ENCODE assay signal across 9 mouse cellular contexts in genomic region chr6:39543769-39544420, GRCm38 (mm10). TPM values are rescaled to one million over a fixed set of nuclear protein-coding genes. Genes with fewer than 3 reads are reported as not detected.
DNase-seq lines count a peak whose midpoint lies in the region; ATAC-seq and TF ChIP-seq lines count a peak whose summit lies in the region.
"Had no signal": no experiment of that assay in that cellular context is flagged by ENCODE, and none has a peak within 500 bp of the region (broad histone marks: within the 10 kb centered on the region; RNA-seq: fewer than 3 reads in every experiment).

No protein-coding gene starts in this region.

- peaks cover 46% of the 10 kb centered on the region for H3K4me1 ChIP-seq in forebrain, embryonic 15.5 days
- H3K4me1 ChIP-seq in neural tube, embryonic 14.5 days (ENCODE audit: control insufficient read depth, insufficient read depth, low read length), result peaks cover 35% of the 10 kb centered on the region

- no peak overlapping the region for H3K4me2 ChIP-seq in forebrain, embryonic 15.5 days (replicated peaks)
- no peak overlapping the region for H3K4me2 ChIP-seq in neural tube, embryonic 14.5 days (ENCODE audit: low read depth, low read length)

- 32% methylated on average over 15 of the region's 15 CpGs for WGBS in forebrain, embryonic 15.5 days
- 23% methylated on average over 15 of the region's 15 CpGs for WGBS in neural tube, embryonic 14.5 days

- no peak overlapping the region for H3K9ac ChIP-seq in forebrain, embryonic 15.5 days (replicated peaks)
- no peak overlapping the region; the same call in 1 of the 2 replicates for H3K9ac ChIP-seq in neural tube, embryonic 14.5 days (replicated peaks; ENCODE audit: low read depth, low read length)

- ATAC-seq in forebrain, embryonic 15.5 days (replicated peaks), result peak; percentile 9; the same call in 1 of the 2 replicates
- no peak for ATAC-seq in neural tube, embryonic 14.5 days (ENCODE audit: low read depth)

- H3K27ac ChIP-seq in layer of hippocampus, adult 2 months, result peak overlapping the region; percentile 78
- peak overlapping the region; percentile 67 for H3K27ac ChIP-seq in forebrain, embryonic 15.5 days (replicated peaks)
- H3K27ac ChIP-seq in neural tube, embryonic 14.5 days (ENCODE audit: low read depth, low read length), result peak overlapping the region; percentile 71

- DNase-seq in layer of hippocampus, adult 2 months (ENCODE audit: low spot score in 2 of 2), result no peak
- DNase-seq in layer of hippocampus, adult 18-20 months (ENCODE audit: low spot score in 2 of 2), result no peak
- peak; percentile 27 to 67 for DNase-seq in kidney, postnatal 25 days
- DNase-seq in left cerebral cortex, adult 9 months (ENCODE audit: low spot score in 2 of 2), result no peak
- no peak for DNase-seq in testis, postnatal 10 days (ENCODE audit: low spot score)
- no peak for DNase-seq in layer of hippocampus, postnatal 14 days (ENCODE audit: low spot score in 2 of 2)

- H3K27me3 ChIP-seq in forebrain, embryonic 15.5 days, result no peaks in the 10 kb centered on the region
- H3K27me3 ChIP-seq in neural tube, embryonic 14.5 days (ENCODE audit: control insufficient read depth, insufficient read depth, low read length), result no peaks in the 10 kb centered on the region

- no peak for TF ChIP-seq CTCF in layer of hippocampus, adult 2 months (conservative IDR thresholded peaks at IDR 0.05)

- no peaks in the 10 kb centered on the region for H3K9me3 ChIP-seq in forebrain, embryonic 15.5 days
- H3K9me3 ChIP-seq in neural tube, embryonic 14.5 days (ENCODE audit: control insufficient read depth, low read length), result no peaks in the 10 kb centered on the region
- H3K9me3 ChIP-seq: G1E had no signal

- no peak overlapping the region for H3K4me3 ChIP-seq in layer of hippocampus, adult 2 months
- no peak overlapping the region for H3K4me3 ChIP-seq in forebrain, embryonic 15.5 days
- no peak overlapping the region for H3K4me3 ChIP-seq in neural tube, embryonic 14.5 days (ENCODE audit: low read depth, low read length)

- no peaks in the 10 kb centered on the region for H3K36me3 ChIP-seq in forebrain, embryonic 15.5 days
- H3K36me3 ChIP-seq in neural tube, embryonic 14.5 days (ENCODE audit: control insufficient read depth, insufficient read depth, low read length), result no peaks in the 10 kb centered on the region
- H3K36me3 ChIP-seq: G1E had no signal

RNA-seq across cellular contexts. Expression of gene Dennd2a, which starts 13.8 kb away (rescaled TPM):
- 10 to 100 TPM; 37.0 to 38.2 TPM for total RNA-seq in layer of hippocampus, adult 2 months (2021)
- 10 to 100 TPM; 37.6 to 38.9 TPM for total RNA-seq in layer of hippocampus, adult 18-20 months (2021)
- polyA plus RNA-seq in forebrain, embryonic 15.5 days (2015; fragmentation: Nextera tagmentation; extraction: Ambion mirVana), result 14.2 and 14.6 TPM in 2 replicates
- 20.1 and 24.5 TPM in 2 replicates for polyA plus RNA-seq in neural tube, embryonic 14.5 days (2014; fragmentation: Nextera tagmentation; extraction: Ambion mirVana)
- 10 to 100 TPM; 30.0 to 35.7 TPM for total RNA-seq in layer of hippocampus, postnatal 14 days (2021)
- polyA plus RNA-seq: G1E had no signal

RNA-seq across cellular contexts. Expression of gene Adck2, which starts 29.8 kb away (rescaled TPM):
- total RNA-seq in layer of hippocampus, adult 2 months (2021), result 10 to 100 TPM; 27.5 to 32.0 TPM
- total RNA-seq in layer of hippocampus, adult 18-20 months (2021), result 10 to 100 TPM; 21.6 to 27.3 TPM
- 49.4 and 55.6 TPM in 2 replicates for polyA plus RNA-seq in forebrain, embryonic 15.5 days (2015; fragmentation: Nextera tagmentation; extraction: Ambion mirVana)
- 30.3 and 45.1 TPM in 2 replicates for polyA plus RNA-seq in neural tube, embryonic 14.5 days (2014; fragmentation: Nextera tagmentation; extraction: Ambion mirVana)
- 10 to 100 TPM; 28.0 to 32.3 TPM for total RNA-seq in layer of hippocampus, postnatal 14 days (2021)

RNA-seq across cellular contexts. Expression of gene Gm42420, which starts 41.7 kb away (rescaled TPM):
- not detected for total RNA-seq in layer of hippocampus, adult 2 months (2021)
- not detected for total RNA-seq in layer of hippocampus, adult 18-20 months (2021)
- 2.0 TPM in 1 of 2 replicates, not detected in the other for polyA plus RNA-seq in forebrain, embryonic 15.5 days (2015; fragmentation: Nextera tagmentation; extraction: Ambion mirVana)
- 1.1 TPM in 2 replicates for polyA plus RNA-seq in neural tube, embryonic 14.5 days (2014; fragmentation: Nextera tagmentation; extraction: Ambion mirVana)
- total RNA-seq in layer of hippocampus, postnatal 14 days (2021), result under 1 TPM in 1 of 2 experiments, not detected in 1; 0.88 TPM
- polyA plus RNA-seq: G1E had no signal

RNA-seq across cellular contexts. Expression of gene Ndufb2, which starts 48.5 kb away (rescaled TPM):
- total RNA-seq in layer of hippocampus, adult 2 months (2021), result 100 to 1,000 TPM; 167 to 192 TPM
- total RNA-seq in layer of hippocampus, adult 18-20 months (2021), result 100 to 1,000 TPM; 169 to 176 TPM
- 333 and 354 TPM in 2 replicates for polyA plus RNA-seq in forebrain, embryonic 15.5 days (2015; fragmentation: Nextera tagmentation; extraction: Ambion mirVana)
- polyA plus RNA-seq in neural tube, embryonic 14.5 days (2014; fragmentation: Nextera tagmentation; extraction: Ambion mirVana), result 430 and 561 TPM in 2 replicates
- total RNA-seq in layer of hippocampus, postnatal 14 days (2021), result 100 to 1,000 TPM; 182 to 188 TPM

Comparison
In these comparisons a context has a peak if more than half of its experiments do, and no peak if none do; other contexts are left out.
1. DNase-seq: peak in kidney, postnatal 25 days (2 of 2); none in layer of hippocampus, adult 2 months (0 of 2), layer of hippocampus, adult 18-20 months (0 of 2), left cerebral cortex, adult 9 months (0 of 2), testis, postnatal 10 days (single experiment) and layer of hippocampus, postnatal 14 days (0 of 2).
2. Peak in every context shown above with its lines, with median percentiles within 50 percentile points of each other: H3K27ac ChIP-seq.